Mouse (Mus musculus): ENCODE data around the gene Bach2.

The Bach2 gene

GRCm38 (mm10) chr4:32326279-32326678, 87.7 kb downstream of the Bach2 start:
- in situ Hi-C loops (cut with MseI, MboI) = no loop called here

GRCm38 (mm10) chr4:32326860-32327259, 88.3 kb downstream of the Bach2 start:
- in situ Hi-C loops (cut with MseI, MboI) = no loop called here

- in situ Hi-C loops (cut with MseI, MboI) = no loop called here
Observed at GRCm38 (mm10) chr4:32327626-32328025, 89.0 kb downstream of the Bach2 start.

- in situ Hi-C loops (cut with MseI, MboI) = no loop called here
Observed at GRCm38 (mm10) chr4:32328561-32328960, 90.0 kb downstream of the Bach2 start.

- in situ Hi-C loops (cut with MseI, MboI) = no loop called here
Observed at GRCm38 (mm10) chr4:32330584-32331314, 92.1 kb downstream of the Bach2 start.

GRCm38 (mm10) chr4:32332028-32332427, 93.4 kb downstream of the Bach2 start:
- in situ Hi-C loops (cut with MseI, MboI) = no loop called here

GRCm38 (mm10) chr4:32334131-32334530, 95.5 kb downstream of the Bach2 start:
- in situ Hi-C loops (cut with MseI, MboI) = no loop called here

GRCm38 (mm10) chr4:32334765-32335164, 96.2 kb downstream of the Bach2 start:
- in situ Hi-C loops (cut with MseI, MboI) = no loop called here

- in situ Hi-C loops (cut with MseI, MboI) = no loop called here
Observed at GRCm38 (mm10) chr4:32335659-32336058, 97.1 kb downstream of the Bach2 start.

GRCm38 (mm10) chr4:32336642-32337041, 98.0 kb downstream of the Bach2 start:
- in situ Hi-C loops (cut with MseI, MboI) = no loop called here

- in situ Hi-C loops (cut with MseI, MboI) = no loop called here
Observed at GRCm38 (mm10) chr4:32337638-32338037, 99.0 kb downstream of the Bach2 start.

- in situ Hi-C loops (cut with MseI, MboI) = no loop called here
Observed at GRCm38 (mm10) chr4:32338451-32338850, 99.8 kb downstream of the Bach2 start.

GRCm38 (mm10) chr4:32340844-32341243, 102.2 kb downstream of the Bach2 start:
- in situ Hi-C loops (cut with MseI, MboI) = no loop called here

GRCm38 (mm10) chr4:32342269-32342668, 103.7 kb downstream of the Bach2 start:
- in situ Hi-C loops (cut with MseI, MboI) = no loop called here

GRCm38 (mm10) chr4:32343256-32344165, 104.9 kb downstream of the Bach2 start:
- in situ Hi-C loops (cut with MseI, MboI) = no loop called here

GRCm38 (mm10) chr4:32344276-32344675, 105.7 kb downstream of the Bach2 start:
- in situ Hi-C loops (cut with MseI, MboI) = no loop called here

- in situ Hi-C loops (cut with MseI, MboI) = no loop called here
Observed at GRCm38 (mm10) chr4:32347202-32347601, 108.6 kb downstream of the Bach2 start.

GRCm38 (mm10) chr4:32347711-32348110, 109.1 kb downstream of the Bach2 start:
- in situ Hi-C loops (cut with MseI, MboI) = no loop called here

- in situ Hi-C loops (cut with MseI, MboI) = no loop called here
Observed at GRCm38 (mm10) chr4:32349361-32349760, 110.8 kb downstream of the Bach2 start.

GRCm38 (mm10) chr4:32351236-32351635, 112.6 kb downstream of the Bach2 start:
- in situ Hi-C loops (cut with MseI, MboI) = no loop called here

- in situ Hi-C loops (cut with MseI, MboI) = no loop called here
Observed at GRCm38 (mm10) chr4:32351661-32352246, 113.2 kb downstream of the Bach2 start.

- in situ Hi-C loops (cut with MseI, MboI) = no loop called here
Observed at GRCm38 (mm10) chr4:32352442-32352841, 113.8 kb downstream of the Bach2 start.

Data from mouse trophoblast stem cell (cell line).